Mouse (Mus musculus): ENCODE results near the gene Gm7271.

- TF ChIP-seq CTCF (IDR thresholded peaks at IDR 0.05; ENCODE audit: low read depth): no peak
- TF ChIP-seq EP300 (optimal IDR thresholded peaks at IDR 0.05): no peak
These were observed 59.4 kb downstream of the Gm7271 start for GRCm38 (mm10) chr5:76543200-76543599.

All from stomach, postnatal 0 days (tissue).